Mouse (Mus musculus) kidney, adult 2 months (tissue): Measurements from ENCODE around the gene Rrbp1.

Source experiments
- CTCF ChIP-seq: fragments of 200-500 bp; conservative IDR thresholded peaks from 2 replicates; pipeline ENCODE4 v1.5.1; 2011; ENCODE audit warnings: low read depth, mild to moderate bottlenecking, control low read depth, low read length, moderate library complexity, mixed read lengths; ENCODE audit not compliant: insufficient read depth, insufficient read length
- POLR2A ChIP-seq: fragments of 200-500 bp; IDR thresholded peaks from one replicate; pipeline ENCODE4 v1.6.1; 2011; ENCODE audit warnings: low read depth, low read length, control low read depth

DNA sequence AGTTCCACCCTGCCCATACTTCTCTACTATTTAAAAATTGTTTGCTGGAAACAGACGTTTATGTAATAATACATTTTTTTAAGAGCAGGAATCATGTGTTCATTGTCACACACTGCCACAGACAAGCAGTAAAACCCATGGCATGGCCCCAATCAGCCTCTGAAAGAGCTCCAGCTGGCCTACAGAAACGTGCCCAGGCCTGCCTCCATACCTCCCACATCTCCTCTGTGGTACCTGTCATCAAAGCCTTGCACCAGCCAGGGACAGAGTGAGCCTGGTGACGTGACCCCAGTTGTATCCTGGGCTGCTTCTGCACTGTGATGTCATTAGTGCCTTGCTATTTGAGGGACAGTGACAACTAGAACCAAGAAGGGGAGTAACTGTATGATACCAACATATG lies 28.2 kb downstream of the Rrbp1 start:
- TF ChIP-seq CTCF (no peak), POLR2A (no peak)
